Mouse (Mus musculus): Measurements from ENCODE around the gene Bdkrb2. TPM values are rescaled to one million over a fixed set of nuclear protein-coding genes. Genes with fewer than 3 reads are reported as not detected.
A peak's percentile ranks its signal among the peaks of the same experiment; 100 is the strongest.

The Bdkrb2 gene
- polyA plus RNA-seq (2015; fragmentation: Nextera tagmentation; extraction: Ambion mirVana) = 1.3 and 1.6 TPM in 2 replicates

- Histone ChIP-seq H3K4me3 (ENCODE audit: low read length) (peak within 1 kb of the TSS; percentile 26), H3K9me3 (ENCODE audit: control insufficient read depth, low read length) (peaks cover 7% of the 10 kb centered on the region), H3K9ac (ENCODE audit: low read length) (peak within 1 kb of the TSS; percentile 21; the same call in 1 of the 2 replicates), H3K36me3 (ENCODE audit: control insufficient read depth, insufficient read depth, low read length) (no peaks in the 10 kb centered on the region), H3K4me2 (ENCODE audit: low read depth, low read length) (peak within 1 kb of the TSS; percentile 54), H3K27me3 (ENCODE audit: control insufficient read depth, insufficient read depth, low read depth, low read length) (peaks cover 20% of the 10 kb centered on the region), H3K27ac (ENCODE audit: low read length) (no peak within 1 kb of the TSS), H3K4me1 (replicated peaks; ENCODE audit: control insufficient read depth, insufficient read depth, low read length) (peaks cover 15% of the 10 kb centered on the region)
- 6% methylated on average over 25 of the region's 25 CpGs for WGBS
- ATAC-seq (ENCODE audit: low read depth) = peak; percentile 76
Observed at GRCm38 (mm10) chr12:105562936-105563680, at the start of gene Bdkrb2. Bdkrb2 (plus strand) TSS chr12:105563226.

DNA sequence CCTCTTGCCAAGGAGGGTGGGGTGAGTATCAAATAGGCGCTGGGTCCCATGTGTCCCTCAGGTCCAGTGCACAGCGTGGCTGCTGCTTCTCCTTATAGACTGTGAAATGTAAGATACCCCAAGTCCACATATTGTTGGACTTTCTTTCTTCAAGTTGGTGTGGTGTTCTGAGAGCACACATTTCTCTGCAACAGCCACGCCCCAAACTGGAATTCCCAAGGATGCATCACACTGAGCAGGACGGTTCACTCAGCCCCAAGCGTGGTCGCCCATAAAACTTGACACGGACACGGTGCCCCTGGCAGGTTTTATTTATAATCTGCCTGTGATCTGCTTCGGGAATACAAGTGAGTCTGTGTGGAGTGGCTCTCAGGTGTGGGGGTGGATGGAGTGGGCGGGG is 48.9 kb upstream of the Bdkrb2 start:
- Histone ChIP-seq H3K4me2 (ENCODE audit: low read depth, low read length) (no peak overlapping the region), H3K9ac (ENCODE audit: low read length) (no peak overlapping the region), H3K4me3 (ENCODE audit: low read length) (no peak overlapping the region), H3K27ac (ENCODE audit: low read length) (peak overlapping the region; percentile 57; the same call in 1 of the 2 replicates), H3K9me3 (ENCODE audit: control insufficient read depth, low read length) (no peaks in the 10 kb centered on the region), H3K36me3 (ENCODE audit: control insufficient read depth, insufficient read depth, low read length) (no peaks in the 10 kb centered on the region), H3K27me3 (ENCODE audit: control insufficient read depth, insufficient read depth, low read depth, low read length) (no peaks in the 10 kb centered on the region), H3K4me1 (replicated peaks; ENCODE audit: control insufficient read depth, insufficient read depth, low read length) (peaks cover 17% of the 10 kb centered on the region)
- ATAC-seq (ENCODE audit: low read depth) = no peak
- WGBS = 62% methylated on average over 10 of the region's 10 CpGs

- WGBS = 46% methylated on average over 21 of the region's 21 CpGs
- Histone ChIP-seq H3K4me2 (ENCODE audit: low read depth, low read length) (no peak overlapping the region), H3K9ac (ENCODE audit: low read length) (no peak overlapping the region), H3K9me3 (ENCODE audit: control insufficient read depth, low read length) (no peaks in the 10 kb centered on the region), H3K27ac (ENCODE audit: low read length) (peak overlapping the region; percentile 45), H3K36me3 (ENCODE audit: control insufficient read depth, insufficient read depth, low read length) (no peaks in the 10 kb centered on the region), H3K27me3 (ENCODE audit: control insufficient read depth, insufficient read depth, low read depth, low read length) (no peaks in the 10 kb centered on the region), H3K4me1 (replicated peaks; ENCODE audit: control insufficient read depth, insufficient read depth, low read length) (peaks cover 31% of the 10 kb centered on the region), H3K4me3 (ENCODE audit: low read length) (no peak overlapping the region)
- ATAC-seq (ENCODE audit: low read depth) = peak; percentile 32
Observed at GRCm38 (mm10) chr12:105517026-105517675, 45.9 kb upstream of the Bdkrb2 start.

DNA sequence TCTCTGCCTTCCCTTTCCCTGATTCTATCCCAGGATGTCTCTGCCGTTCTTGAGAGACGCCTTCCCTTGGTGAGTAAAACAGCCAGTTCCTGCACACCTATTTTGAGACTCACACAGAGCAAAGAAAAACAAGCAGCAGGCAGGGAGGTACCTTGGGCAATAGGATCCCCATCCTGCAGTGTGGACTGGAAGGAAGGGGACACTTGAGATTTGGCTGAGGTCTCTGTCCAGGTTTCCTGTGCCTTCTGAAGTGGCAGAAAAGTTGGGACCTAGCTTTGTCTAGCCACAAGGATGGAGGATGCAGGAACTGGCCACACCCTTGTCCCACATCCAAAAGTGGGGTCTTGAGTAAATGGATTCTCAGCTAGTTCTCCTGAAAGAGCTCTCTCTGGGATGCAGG is 43.2 kb upstream of the Bdkrb2 start:
- H3K4me2 ChIP-seq (ENCODE audit: low read depth, low read length) = no peak overlapping the region
- no peaks in the 10 kb centered on the region for H3K9me3 ChIP-seq (ENCODE audit: control insufficient read depth, low read length)
- ATAC-seq (ENCODE audit: low read depth) = no peak
- H3K36me3 ChIP-seq (ENCODE audit: control insufficient read depth, insufficient read depth, low read length) = no peaks in the 10 kb centered on the region
- no peaks in the 10 kb centered on the region for H3K27me3 ChIP-seq (ENCODE audit: control insufficient read depth, insufficient read depth, low read depth, low read length)
- H3K27ac ChIP-seq (ENCODE audit: low read length) = peak overlapping the region; percentile 58
- 77% methylated on average over 2 of the region's 2 CpGs for WGBS
- peaks cover 31% of the 10 kb centered on the region for H3K4me1 ChIP-seq (replicated peaks; ENCODE audit: control insufficient read depth, insufficient read depth, low read length)
- H3K4me3 ChIP-seq (ENCODE audit: low read length) = no peak overlapping the region
- H3K9ac ChIP-seq (ENCODE audit: low read length) = no peak overlapping the region

DNA sequence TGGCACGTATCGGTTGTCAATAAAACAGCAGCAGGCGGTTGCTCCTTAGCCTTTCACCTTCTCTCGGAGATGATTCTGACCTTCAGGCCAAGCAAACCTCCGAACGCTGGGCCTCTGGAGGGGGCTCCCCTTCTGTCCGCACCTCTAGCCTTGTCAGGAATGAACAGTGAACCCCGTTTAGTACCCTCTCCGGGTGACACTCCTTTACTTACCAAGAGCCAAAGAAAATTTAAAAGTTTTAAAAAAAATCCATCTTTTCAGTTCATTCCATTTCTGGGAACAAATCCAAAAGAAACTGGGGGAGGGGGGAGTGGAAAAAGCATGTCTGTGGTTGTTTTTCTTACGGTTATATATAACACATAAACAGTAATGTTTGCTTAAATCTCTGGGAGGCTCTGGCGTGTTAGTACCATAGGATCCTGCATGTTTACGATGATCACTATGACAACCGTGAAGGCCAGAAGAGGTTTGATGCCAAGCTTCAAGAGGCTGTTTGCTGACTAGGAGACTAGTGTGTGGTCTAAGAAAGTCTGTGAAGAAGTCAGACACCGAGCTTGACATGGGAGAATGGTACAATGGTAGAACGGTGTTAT is 41.8 kb upstream of the Bdkrb2 start:
- no peaks in the 10 kb centered on the region for H3K27me3 ChIP-seq (ENCODE audit: control insufficient read depth, insufficient read depth, low read depth, low read length)
- peak; percentile 86 for ATAC-seq (ENCODE audit: low read depth)
- no peaks in the 10 kb centered on the region for H3K36me3 ChIP-seq (ENCODE audit: control insufficient read depth, insufficient read depth, low read length)
- no peaks in the 10 kb centered on the region for H3K9me3 ChIP-seq (ENCODE audit: control insufficient read depth, low read length)
- 36% methylated on average over 15 of the region's 15 CpGs for WGBS
- H3K27ac ChIP-seq (ENCODE audit: low read length) = peak overlapping the region; percentile 89
- H3K4me2 ChIP-seq (ENCODE audit: low read depth, low read length) = peak overlapping the region; percentile 31
- no peak overlapping the region for H3K4me3 ChIP-seq (ENCODE audit: low read length)
- no peak overlapping the region for H3K9ac ChIP-seq (ENCODE audit: low read length)
- H3K4me1 ChIP-seq (replicated peaks; ENCODE audit: control insufficient read depth, insufficient read depth, low read length) = peaks cover 39% of the 10 kb centered on the region

DNA sequence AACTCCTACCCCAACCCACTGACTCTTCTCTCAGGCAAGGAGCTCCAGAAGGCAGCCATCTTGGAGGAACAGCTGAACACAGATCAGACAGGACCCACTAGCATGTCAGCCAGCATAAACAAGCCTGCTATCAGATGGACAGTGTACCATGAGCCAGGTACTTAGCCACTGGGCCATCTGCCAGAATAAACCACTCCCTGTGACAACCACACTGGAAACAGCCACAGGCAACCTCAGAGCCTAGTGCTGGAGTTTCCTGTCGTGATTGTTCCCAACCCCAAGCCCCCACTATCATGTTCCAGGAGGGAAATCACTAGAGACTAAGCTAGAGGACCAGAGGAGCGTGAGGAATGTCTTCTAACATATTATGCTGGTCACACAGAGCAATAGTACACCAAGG is 39.3 kb upstream of the Bdkrb2 start:
- peaks cover 42% of the 10 kb centered on the region for H3K4me1 ChIP-seq (replicated peaks; ENCODE audit: control insufficient read depth, insufficient read depth, low read length)
- no peaks in the 10 kb centered on the region for H3K36me3 ChIP-seq (ENCODE audit: control insufficient read depth, insufficient read depth, low read length)
- no peak overlapping the region for H3K4me2 ChIP-seq (ENCODE audit: low read depth, low read length)
- no peak overlapping the region for H3K9ac ChIP-seq (ENCODE audit: low read length)
- no peaks in the 10 kb centered on the region for H3K9me3 ChIP-seq (ENCODE audit: control insufficient read depth, low read length)
- WGBS = 51% methylated on average over 2 of the region's 2 CpGs
- ATAC-seq (ENCODE audit: low read depth) = no peak
- peak overlapping the region; percentile 9; the same call in 1 of the 2 replicates for H3K27ac ChIP-seq (ENCODE audit: low read length)
- no peak overlapping the region for H3K4me3 ChIP-seq (ENCODE audit: low read length)
- no peaks in the 10 kb centered on the region for H3K27me3 ChIP-seq (ENCODE audit: control insufficient read depth, insufficient read depth, low read depth, low read length)

- Histone ChIP-seq H3K9ac (ENCODE audit: low read length) (no peak overlapping the region), H3K27me3 (ENCODE audit: control insufficient read depth, insufficient read depth, low read depth, low read length) (no peaks in the 10 kb centered on the region), H3K4me1 (replicated peaks; ENCODE audit: control insufficient read depth, insufficient read depth, low read length) (peaks cover 27% of the 10 kb centered on the region), H3K4me2 (ENCODE audit: low read depth, low read length) (no peak overlapping the region), H3K4me3 (ENCODE audit: low read length) (no peak overlapping the region), H3K36me3 (ENCODE audit: control insufficient read depth, insufficient read depth, low read length) (no peaks in the 10 kb centered on the region), H3K27ac (ENCODE audit: low read length) (peak overlapping the region; percentile 69), H3K9me3 (ENCODE audit: control insufficient read depth, low read length) (peaks cover 4% of the 10 kb centered on the region; the same call in 1 of the 2 replicates)
- 48% methylated on average over 3 of the region's 3 CpGs for WGBS
- ATAC-seq (ENCODE audit: low read depth) = no peak
Observed at GRCm38 (mm10) chr12:105526186-105526585, 36.8 kb upstream of the Bdkrb2 start.

GRCm38 (mm10) chr12:105526829-105527228 is 36.2 kb upstream of the Bdkrb2 start:
- no peak overlapping the region for H3K4me2 ChIP-seq (ENCODE audit: low read depth, low read length)
- 21% methylated on average over 5 of the region's 5 CpGs for WGBS
- no peaks in the 10 kb centered on the region for H3K36me3 ChIP-seq (ENCODE audit: control insufficient read depth, insufficient read depth, low read length)
- H3K4me3 ChIP-seq (ENCODE audit: low read length) = no peak overlapping the region
- no peak overlapping the region for H3K9ac ChIP-seq (ENCODE audit: low read length)
- H3K9me3 ChIP-seq (ENCODE audit: control insufficient read depth, low read length) = peaks cover 4% of the 10 kb centered on the region; the same call in 1 of the 2 replicates
- ATAC-seq (ENCODE audit: low read depth) = peak; percentile 90
- H3K27me3 ChIP-seq (ENCODE audit: control insufficient read depth, insufficient read depth, low read depth, low read length) = no peaks in the 10 kb centered on the region
- peak overlapping the region; percentile 69 for H3K27ac ChIP-seq (ENCODE audit: low read length)
- H3K4me1 ChIP-seq (replicated peaks; ENCODE audit: control insufficient read depth, insufficient read depth, low read length) = peaks cover 25% of the 10 kb centered on the region

GRCm38 (mm10) chr12:105529545-105529944 is 33.5 kb upstream of the Bdkrb2 start:
- Histone ChIP-seq H3K4me2 (ENCODE audit: low read depth, low read length) (no peak overlapping the region), H3K4me1 (replicated peaks; ENCODE audit: control insufficient read depth, insufficient read depth, low read length) (peaks cover 21% of the 10 kb centered on the region), H3K9me3 (ENCODE audit: control insufficient read depth, low read length) (peaks cover 4% of the 10 kb centered on the region; the same call in 1 of the 2 replicates), H3K9ac (ENCODE audit: low read length) (no peak overlapping the region), H3K36me3 (ENCODE audit: control insufficient read depth, insufficient read depth, low read length) (no peaks in the 10 kb centered on the region), H3K27me3 (ENCODE audit: control insufficient read depth, insufficient read depth, low read depth, low read length) (no peaks in the 10 kb centered on the region), H3K4me3 (ENCODE audit: low read length) (no peak overlapping the region), H3K27ac (ENCODE audit: low read length) (peak overlapping the region; percentile 75)
- ATAC-seq (ENCODE audit: low read depth) = peak; percentile 75
- 30% methylated on average over 9 of the region's 9 CpGs for WGBS
